Mouse (Mus musculus) cerebellum, adult 2 months (tissue): ENCODE data around the gene Spata21.

Experiments used
- CTCF ChIP-seq: fragments of 200-500 bp; IDR thresholded peaks from 2 replicates; pipeline ENCODE4 v1.5.1; 2011; ENCODE audit warnings: low read depth, mild to moderate bottlenecking, control low read depth, low read length, moderate library complexity, borderline replicate concordance; ENCODE audit not compliant: insufficient read depth
- POLR2A ChIP-seq: fragments of 200-500 bp; IDR thresholded peaks from 2 replicates; pipeline ENCODE4 v1.6.1; 2011; ENCODE audit warnings: low read length, control low read depth, borderline replicate concordance; ENCODE audit not compliant: insufficient read depth

DNA sequence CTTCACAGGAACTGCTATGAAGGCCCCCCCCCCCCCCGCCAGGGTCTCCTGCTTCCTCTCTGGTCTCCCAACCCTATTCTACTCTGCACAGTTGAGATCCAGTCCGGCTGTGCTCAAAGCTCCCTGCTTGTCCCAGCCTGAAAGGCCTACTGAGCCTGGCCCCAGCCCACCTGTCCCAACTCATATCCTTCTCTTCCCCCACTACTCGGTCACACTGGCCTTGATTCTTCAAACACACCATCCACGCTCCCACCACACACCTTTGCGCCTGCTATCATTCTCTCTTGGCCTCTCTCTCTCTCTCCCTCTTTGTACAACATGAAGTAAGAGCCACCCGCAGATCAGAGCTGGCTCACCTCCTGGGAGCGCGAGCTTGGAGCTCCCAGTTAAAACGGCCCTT is 29.3 kb upstream of the Spata21 start:
- TF ChIP-seq CTCF = no peak
- no peak for TF ChIP-seq POLR2A
